Mouse (Mus musculus): ENCODE measurements around the gene Timp2. TPM values are rescaled to one million over a fixed set of nuclear protein-coding genes. Genes with fewer than 3 reads are reported as not detected.

The Timp2 gene
- polyA plus RNA-seq, 1 experiment from 2014 or later, result 107 TPM

DNA sequence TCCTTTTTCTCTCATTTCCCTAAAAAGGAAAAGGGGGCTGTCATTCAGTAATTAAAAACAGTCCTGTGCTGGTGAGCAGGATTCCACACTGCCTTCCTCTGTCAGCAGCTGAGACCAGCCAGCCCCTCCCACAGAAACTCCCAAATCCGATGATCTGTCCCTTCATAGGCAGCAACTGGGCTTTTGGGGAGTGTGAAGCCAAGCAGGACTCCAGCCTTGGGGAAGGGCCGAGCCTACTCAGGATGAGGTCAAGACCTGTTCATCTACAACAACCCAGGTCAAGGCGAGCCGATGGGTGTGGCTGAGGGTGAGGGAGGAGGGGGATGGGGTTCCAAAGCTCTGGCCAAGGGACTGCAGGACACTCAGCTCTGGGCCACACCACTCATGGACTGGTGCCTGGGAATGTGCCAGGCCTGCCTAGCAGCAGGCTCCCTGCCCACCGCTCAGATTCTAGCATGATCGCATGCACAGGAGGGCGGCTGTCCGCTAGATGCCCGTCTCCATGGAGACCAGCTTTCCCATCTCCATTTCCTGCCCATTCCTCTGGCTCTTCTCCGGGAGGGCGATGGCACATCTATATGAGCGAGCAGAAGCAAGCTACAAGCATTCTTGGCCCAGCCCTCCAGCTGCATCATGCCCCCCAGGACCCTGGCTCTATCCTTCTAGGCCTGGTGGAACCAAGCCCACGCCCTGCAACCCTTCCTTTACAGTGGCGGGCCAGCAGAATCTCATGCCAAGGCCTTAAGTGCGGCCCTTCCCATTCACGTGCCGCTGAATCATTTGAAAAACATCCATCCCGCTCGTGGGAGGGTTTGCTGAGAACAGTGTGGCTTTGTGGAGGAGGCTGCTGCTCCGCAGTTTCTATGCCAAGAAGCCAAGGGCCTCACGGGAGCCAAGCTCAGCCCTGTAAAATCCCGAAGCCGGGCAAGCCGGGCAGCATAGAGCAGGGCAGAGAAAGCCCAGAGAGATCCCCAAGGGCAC, 28.3 kb downstream of the Timp2 start:
- TF ChIP-seq CTCF (IDR thresholded peaks at IDR 0.05) (no peak), EP300 (IDR thresholded peaks at IDR 0.05) (peak; percentile 80)
- no peaks in the 10 kb centered on the region for H3K27me3 ChIP-seq (replicated peaks; ENCODE audit: insufficient read depth, low read length)
- no peak overlapping the region for H3K4me3 ChIP-seq (ENCODE audit: low read depth, low read length)
- ATAC-seq, result peak; percentile 89
- peak; percentile 86 for DNase-seq (ENCODE audit: low spot score)
- H3K4me1 ChIP-seq (ENCODE audit: insufficient read depth, low read depth, low read length), result no peaks in the 10 kb centered on the region
- no peaks in the 10 kb centered on the region for H3K9me3 ChIP-seq (ENCODE audit: low read length)
- no peaks in the 10 kb centered on the region; the same call in 1 of the 2 replicates for H3K36me3 ChIP-seq (ENCODE audit: insufficient read depth, low read length)
- H3K27ac ChIP-seq (ENCODE audit: low read length), result peak overlapping the region; percentile 49; the same call in 1 of the 2 replicates
- WGBS, result 55% methylated on average over 24 of the region's 24 CpGs
- H3K9ac ChIP-seq (replicated peaks; ENCODE audit: low read depth), result no peak overlapping the region
- no peak overlapping the region for H3K4me2 ChIP-seq (replicated peaks; ENCODE audit: low read depth, low read length)

DNA sequence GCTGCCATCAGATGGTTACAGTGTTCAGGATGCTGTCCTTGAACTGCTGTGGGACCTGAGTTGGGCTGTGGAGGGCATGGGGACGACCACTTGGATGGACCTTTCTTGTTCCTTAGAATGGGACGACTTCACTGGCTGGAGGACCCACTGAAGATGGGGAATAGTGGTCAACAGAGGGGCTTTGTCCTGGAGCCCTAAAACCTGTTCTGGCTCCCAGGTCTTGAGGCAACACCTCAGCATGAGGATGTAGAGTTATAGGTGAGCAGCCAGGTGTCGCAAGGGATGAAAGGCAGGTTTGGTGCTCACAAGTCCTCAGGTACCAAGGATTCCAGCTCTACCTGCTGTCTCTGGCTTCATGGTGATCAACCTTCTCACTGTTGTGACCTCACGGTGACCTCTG, 29.0 kb downstream of the Timp2 start:
- Histone ChIP-seq H3K36me3 (ENCODE audit: insufficient read depth, low read length) (no peaks in the 10 kb centered on the region; the same call in 1 of the 2 replicates), H3K4me1 (ENCODE audit: insufficient read depth, low read depth, low read length) (no peaks in the 10 kb centered on the region), H3K27ac (ENCODE audit: low read length) (peak overlapping the region; percentile 47; the same call in 1 of the 2 replicates), H3K4me2 (replicated peaks; ENCODE audit: low read depth, low read length) (no peak overlapping the region), H3K9ac (replicated peaks; ENCODE audit: low read depth) (no peak overlapping the region), H3K9me3 (ENCODE audit: low read length) (no peaks in the 10 kb centered on the region), H3K4me3 (ENCODE audit: low read depth, low read length) (no peak overlapping the region), H3K27me3 (replicated peaks; ENCODE audit: insufficient read depth, low read length) (no peaks in the 10 kb centered on the region)
- WGBS, result 90% methylated on average over 4 of the region's 4 CpGs
- no peak for TF ChIP-seq EP300 (IDR thresholded peaks at IDR 0.05)
- no peak for TF ChIP-seq CTCF (IDR thresholded peaks at IDR 0.05)
- ATAC-seq (no peak), DNase-seq (ENCODE audit: low spot score) (no peak)

DNA sequence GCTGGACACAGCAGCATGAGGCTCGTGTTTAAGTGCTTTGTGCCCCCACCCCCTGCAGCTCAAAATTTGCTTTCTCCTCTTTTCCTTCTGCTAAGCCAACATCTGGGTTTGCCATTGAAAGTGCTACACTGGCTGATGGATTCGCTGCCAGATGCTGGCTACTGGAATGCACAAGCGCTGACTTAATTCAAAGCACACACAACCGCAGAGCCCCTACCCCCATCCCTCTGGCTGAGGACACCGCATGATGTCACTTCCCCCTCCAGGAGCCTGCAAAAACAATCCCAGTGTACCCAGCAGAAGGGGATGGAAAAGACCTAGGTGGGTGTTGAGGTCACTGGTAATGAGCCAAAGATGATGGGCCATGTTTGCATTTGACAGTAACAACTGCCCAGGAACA, 31.0 kb downstream of the Timp2 start:
- ATAC-seq, result no peak
- H3K4me1 ChIP-seq (ENCODE audit: insufficient read depth, low read depth, low read length), result no peaks in the 10 kb centered on the region
- no peak overlapping the region for H3K4me3 ChIP-seq (ENCODE audit: low read depth, low read length)
- H3K27me3 ChIP-seq (replicated peaks; ENCODE audit: insufficient read depth, low read length), result no peaks in the 10 kb centered on the region
- no peaks in the 10 kb centered on the region for H3K36me3 ChIP-seq (ENCODE audit: insufficient read depth, low read length)
- H3K9ac ChIP-seq (replicated peaks; ENCODE audit: low read depth), result no peak overlapping the region
- no peak for DNase-seq (ENCODE audit: low spot score)
- H3K27ac ChIP-seq (ENCODE audit: low read length), result no peak overlapping the region
- H3K9me3 ChIP-seq (ENCODE audit: low read length), result no peaks in the 10 kb centered on the region
- no peak for TF ChIP-seq EP300 (IDR thresholded peaks at IDR 0.05)
- WGBS, result 55% methylated on average over 5 of the region's 5 CpGs
- no peak overlapping the region for H3K4me2 ChIP-seq (replicated peaks; ENCODE audit: low read depth, low read length)

DNA sequence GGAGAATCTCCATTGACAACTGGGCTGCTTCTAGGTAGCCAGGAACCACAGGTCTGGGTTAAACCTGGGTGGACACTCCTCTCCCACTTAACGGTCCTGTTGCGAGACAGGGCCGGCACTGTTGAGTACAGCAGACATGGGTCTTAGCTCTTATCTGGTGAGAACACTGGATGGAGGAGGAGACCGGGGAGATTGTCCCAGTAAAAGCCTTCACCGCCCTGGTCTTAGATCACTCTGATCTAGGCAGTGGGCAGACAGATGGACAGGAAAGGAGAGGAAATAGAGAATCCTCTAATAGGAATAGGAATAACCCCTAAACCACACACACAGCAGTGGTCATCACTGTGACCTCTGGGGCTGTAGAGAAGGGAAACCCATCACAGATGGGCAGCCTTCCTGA, 31.6 kb downstream of the Timp2 start:
- Histone ChIP-seq H3K4me1 (ENCODE audit: insufficient read depth, low read depth, low read length) (no peaks in the 10 kb centered on the region), H3K27ac (ENCODE audit: low read length) (no peak overlapping the region), H3K4me2 (replicated peaks; ENCODE audit: low read depth, low read length) (no peak overlapping the region), H3K9ac (replicated peaks; ENCODE audit: low read depth) (no peak overlapping the region), H3K36me3 (ENCODE audit: insufficient read depth, low read length) (no peaks in the 10 kb centered on the region), H3K4me3 (ENCODE audit: low read depth, low read length) (no peak overlapping the region), H3K9me3 (ENCODE audit: low read length) (no peaks in the 10 kb centered on the region), H3K27me3 (replicated peaks; ENCODE audit: insufficient read depth, low read length) (no peaks in the 10 kb centered on the region)
- ATAC-seq (no peak), DNase-seq (ENCODE audit: low spot score) (no peak)
- TF ChIP-seq CTCF (IDR thresholded peaks at IDR 0.05) (no peak), EP300 (IDR thresholded peaks at IDR 0.05) (no peak)
- 66% methylated on average over 5 of the region's 5 CpGs for WGBS

DNA sequence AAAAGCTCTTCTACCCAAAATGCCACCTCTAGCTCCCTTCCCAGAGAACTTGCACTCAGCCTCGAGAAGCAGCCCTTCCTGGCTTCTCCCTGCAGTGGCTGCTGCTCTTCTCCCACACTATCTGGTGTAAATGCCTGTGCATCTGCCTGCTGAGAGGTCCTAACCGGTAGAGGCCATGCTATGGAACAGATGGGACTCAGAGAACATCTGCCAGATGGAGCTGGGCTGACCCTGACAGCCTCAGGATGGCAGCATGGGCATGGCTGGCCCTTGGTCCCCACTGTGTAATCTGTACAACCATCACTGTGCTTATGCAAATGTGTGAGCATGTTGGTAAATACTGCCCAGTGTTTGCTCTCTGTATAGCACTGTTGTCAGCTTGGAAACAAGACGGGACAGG, 32.9 kb downstream of the Timp2 start:
- Histone ChIP-seq H3K36me3 (ENCODE audit: insufficient read depth, low read length) (no peaks in the 10 kb centered on the region), H3K27me3 (replicated peaks; ENCODE audit: insufficient read depth, low read length) (no peaks in the 10 kb centered on the region), H3K9ac (replicated peaks; ENCODE audit: low read depth) (no peak overlapping the region), H3K4me2 (replicated peaks; ENCODE audit: low read depth, low read length) (no peak overlapping the region), H3K4me3 (ENCODE audit: low read depth, low read length) (no peak overlapping the region), H3K27ac (ENCODE audit: low read length) (no peak overlapping the region), H3K4me1 (ENCODE audit: insufficient read depth, low read depth, low read length) (no peaks in the 10 kb centered on the region), H3K9me3 (ENCODE audit: low read length) (no peaks in the 10 kb centered on the region)
- DNase-seq (ENCODE audit: low spot score) (no peak), ATAC-seq (no peak)
- no peak for TF ChIP-seq CTCF (IDR thresholded peaks at IDR 0.05)
- TF ChIP-seq EP300 (IDR thresholded peaks at IDR 0.05), result no peak
- 60% methylated on average over 3 of the region's 3 CpGs for WGBS

DNA sequence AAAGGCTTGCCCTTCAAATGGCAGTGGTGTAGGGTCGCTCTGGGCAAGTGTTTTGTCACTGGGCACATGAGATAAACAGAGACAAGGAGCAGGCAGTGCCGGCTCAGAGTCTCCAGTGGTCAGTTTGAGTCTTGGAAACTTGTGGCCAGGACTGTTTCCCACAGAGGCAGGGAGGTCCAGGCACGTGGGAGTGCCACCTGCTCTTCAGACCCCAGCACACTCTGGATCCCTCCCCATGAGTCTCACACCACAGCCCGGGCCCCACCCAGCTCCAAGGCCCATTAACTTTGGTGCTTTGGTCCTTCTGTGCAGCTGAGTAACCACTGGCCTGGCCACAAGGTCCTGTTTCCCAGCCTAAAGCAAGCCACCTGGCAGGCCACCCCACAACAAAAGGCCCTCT, 33.6 kb downstream of the Timp2 start:
- Histone ChIP-seq H3K4me2 (replicated peaks; ENCODE audit: low read depth, low read length) (no peak overlapping the region), H3K27ac (ENCODE audit: low read length) (no peak overlapping the region), H3K27me3 (replicated peaks; ENCODE audit: insufficient read depth, low read length) (no peaks in the 10 kb centered on the region), H3K36me3 (ENCODE audit: insufficient read depth, low read length) (no peaks in the 10 kb centered on the region), H3K4me1 (ENCODE audit: insufficient read depth, low read depth, low read length) (no peaks in the 10 kb centered on the region), H3K9me3 (ENCODE audit: low read length) (no peaks in the 10 kb centered on the region), H3K9ac (replicated peaks; ENCODE audit: low read depth) (no peak overlapping the region), H3K4me3 (ENCODE audit: low read depth, low read length) (no peak overlapping the region)
- ATAC-seq (no peak), DNase-seq (ENCODE audit: low spot score) (no peak)
- TF ChIP-seq CTCF (IDR thresholded peaks at IDR 0.05) (no peak), EP300 (IDR thresholded peaks at IDR 0.05) (no peak)
- WGBS, result 66% methylated on average over 4 of the region's 4 CpGs

Measured in lung, postnatal 0 days (tissue).